Mouse (Mus musculus) limb, embryonic 10.5 days (tissue): ENCODE measurements around the gene Arhgef16. TPM values are rescaled to one million over a fixed set of nuclear protein-coding genes. Genes with fewer than 3 reads are reported as not detected.

ENCODE experiments used
- DNase-seq: peaks from one replicate; pipeline ENCODE4 v3.0.0-alpha.2; 2017; ENCODE audit warnings: low spot score
- H3K27ac ChIP-seq: fragments of 300-500 bp; sonication (generic); 2 replicates; pipeline ENCODE4 v1.5.1; 2016; ENCODE audit warnings: mild to moderate bottlenecking
- H3K27me3 ChIP-seq: fragments of 300-500 bp; sonication (generic); 2 replicates; pipeline ENCODE4 v1.6.1; 2016; ENCODE audit warnings: low read depth, mild to moderate bottlenecking; ENCODE audit not compliant: poor library complexity, severe bottlenecking
- H3K36me3 ChIP-seq: fragments of 300-500 bp; sonication (generic); 2 replicates; pipeline ENCODE4 v1.6.1; 2016; ENCODE audit warnings: mild to moderate bottlenecking, moderate library complexity
- H3K4me1 ChIP-seq: fragments of 300-500 bp; sonication (generic); 2 replicates; pipeline ENCODE4 v1.6.1; 2016
- H3K4me3 ChIP-seq: fragments of 300-500 bp; sonication (generic); 2 replicates; pipeline ENCODE4 v1.5.1; 2016; ENCODE audit warnings: mild to moderate bottlenecking, moderate library complexity
- H3K9me3 ChIP-seq: fragments of 300-500 bp; sonication (generic); replicated peaks from 2 replicates; pipeline ENCODE4 v1.6.1; 2016; ENCODE audit warnings: mild to moderate bottlenecking
- WGBS: fragments of 180-500 bp; shearing (Covaris S2); methylation state at CpG from one replicate; pipeline ENCODE4 v1.1.7; 2016; 5-methylcytosine and 5-hydroxymethylcytosine counted together
- polyA plus RNA-seq: library from polyadenylated mRNA; unstranded; fragments of >200 nt; fragmentation: Nextera tagmentation; extraction: Ambion mirVana; gene quantifications from 2 replicates; pipeline ENCODE4 v1.2.1, GENCODE M21; 2016

The Arhgef16 gene
- polyA plus RNA-seq, 1 experiment from 2014 or later, result 5.3 TPM

- no peaks in the 10 kb centered on the region for H3K9me3 ChIP-seq
- peaks cover 27% of the 10 kb centered on the region for H3K4me1 ChIP-seq
- H3K27ac ChIP-seq, result no peak overlapping the region
- H3K27me3 ChIP-seq, result no peaks in the 10 kb centered on the region
- no peak for DNase-seq
- WGBS, result 88% methylated on average over 11 of the region's 11 CpGs
- H3K4me3 ChIP-seq, result no peak overlapping the region
- H3K36me3 ChIP-seq, result peaks cover 24% of the 10 kb centered on the region
These were observed 12.1 kb upstream of the Arhgef16 start for GRCm38 (mm10) chr4:154313622-154313967.

- 62% methylated on average over 4 of the region's 4 CpGs for WGBS
- no peak for DNase-seq
- Histone ChIP-seq H3K4me1 (peaks cover 27% of the 10 kb centered on the region), H3K36me3 (peaks cover 19% of the 10 kb centered on the region), H3K4me3 (no peak overlapping the region), H3K27me3 (no peaks in the 10 kb centered on the region), H3K9me3 (no peaks in the 10 kb centered on the region), H3K27ac (peak overlapping the region; percentile 70; the same call in 1 of the 2 replicates)
These were observed 11.6 kb upstream of the Arhgef16 start for GRCm38 (mm10) chr4:154312935-154313621.

GRCm38 (mm10) chr4:154312143-154312812, 10.8 kb upstream of the Arhgef16 start:
- WGBS, result 90% methylated on average over 2 of the region's 2 CpGs
- Histone ChIP-seq H3K27ac (peak overlapping the region; percentile 70; the same call in 1 of the 2 replicates), H3K36me3 (peaks cover 11% of the 10 kb centered on the region), H3K9me3 (no peaks in the 10 kb centered on the region), H3K27me3 (no peaks in the 10 kb centered on the region), H3K4me1 (peaks cover 20% of the 10 kb centered on the region), H3K4me3 (no peak overlapping the region)
- DNase-seq, result no peak

- Histone ChIP-seq H3K27ac (no peak overlapping the region), H3K27me3 (no peaks in the 10 kb centered on the region), H3K36me3 (peaks cover 3% of the 10 kb centered on the region), H3K9me3 (no peaks in the 10 kb centered on the region), H3K4me3 (no peak overlapping the region), H3K4me1 (peaks cover 20% of the 10 kb centered on the region)
- 77% methylated on average over 9 of the region's 9 CpGs for WGBS
- no peak for DNase-seq
These were observed 9.2 kb upstream of the Arhgef16 start for GRCm38 (mm10) chr4:154310576-154311262.

- DNase-seq, result no peak
- Histone ChIP-seq H3K27me3 (no peaks in the 10 kb centered on the region), H3K36me3 (no peaks in the 10 kb centered on the region), H3K9me3 (no peaks in the 10 kb centered on the region), H3K27ac (no peak overlapping the region), H3K4me3 (no peak overlapping the region), H3K4me1 (peaks cover 20% of the 10 kb centered on the region)
- WGBS, result 82% methylated on average over 2 of the region's 2 CpGs
These were observed 7.7 kb upstream of the Arhgef16 start for GRCm38 (mm10) chr4:154309131-154309530.

- no peaks in the 10 kb centered on the region for H3K9me3 ChIP-seq
- no peaks in the 10 kb centered on the region for H3K36me3 ChIP-seq
- peak overlapping the region; percentile 72 for H3K27ac ChIP-seq
- H3K27me3 ChIP-seq, result peaks cover 73% of the 10 kb centered on the region
- H3K4me1 ChIP-seq, result peaks cover 42% of the 10 kb centered on the region
- DNase-seq, result peak; percentile 66
- peak overlapping the region; percentile 68 for H3K4me3 ChIP-seq
- under 1% methylated on average over 66 of the region's 66 CpGs for WGBS
These were observed 1.8 kb downstream of the Arhgef16 start for GRCm38 (mm10) chr4:154299541-154300271.

- peaks cover 58% of the 10 kb centered on the region for H3K4me1 ChIP-seq
- no peak overlapping the region; the same call in 1 of the 2 replicates for H3K4me3 ChIP-seq
- H3K36me3 ChIP-seq, result no peaks in the 10 kb centered on the region
- H3K9me3 ChIP-seq, result no peaks in the 10 kb centered on the region
- H3K27me3 ChIP-seq, result peaks cover 70% of the 10 kb centered on the region
- no peak overlapping the region for H3K27ac ChIP-seq
- DNase-seq, result no peak
- WGBS, result 30% methylated on average over 9 of the region's 9 CpGs
These were observed 3.7 kb downstream of the Arhgef16 start for GRCm38 (mm10) chr4:154297761-154298160.

GRCm38 (mm10) chr4:154294262-154294731, 7.2 kb downstream of the Arhgef16 start:
- Histone ChIP-seq H3K27me3 (peaks cover 38% of the 10 kb centered on the region), H3K27ac (peak overlapping the region; percentile 64), H3K4me1 (peaks cover 41% of the 10 kb centered on the region), H3K36me3 (no peaks in the 10 kb centered on the region), H3K4me3 (no peak overlapping the region), H3K9me3 (no peaks in the 10 kb centered on the region)
- 27% methylated on average over 8 of the region's 8 CpGs for WGBS
- peak; percentile 53 for DNase-seq

- no peak for DNase-seq
- peaks cover 32% of the 10 kb centered on the region for H3K27me3 ChIP-seq
- H3K4me3 ChIP-seq, result no peak overlapping the region
- no peaks in the 10 kb centered on the region for H3K9me3 ChIP-seq
- no peaks in the 10 kb centered on the region for H3K36me3 ChIP-seq
- peak overlapping the region; percentile 64 for H3K27ac ChIP-seq
- WGBS, result 53% methylated on average over 4 of the region's 4 CpGs
- H3K4me1 ChIP-seq, result peaks cover 37% of the 10 kb centered on the region
These were observed 7.7 kb downstream of the Arhgef16 start for GRCm38 (mm10) chr4:154293735-154294201.

GRCm38 (mm10) chr4:154283671-154284070, 17.8 kb downstream of the Arhgef16 start:
- Histone ChIP-seq H3K4me1 (peaks cover 35% of the 10 kb centered on the region), H3K36me3 (no peaks in the 10 kb centered on the region), H3K9me3 (no peaks in the 10 kb centered on the region), H3K27ac (no peak overlapping the region), H3K27me3 (no peaks in the 10 kb centered on the region), H3K4me3 (no peak overlapping the region)
- DNase-seq, result no peak
- 85% methylated on average over 7 of the region's 7 CpGs for WGBS

GRCm38 (mm10) chr4:154279481-154279880, 22.0 kb downstream of the Arhgef16 start:
- H3K9me3 ChIP-seq, result no peaks in the 10 kb centered on the region
- DNase-seq, result no peak
- peaks cover 16% of the 10 kb centered on the region for H3K36me3 ChIP-seq
- no peak overlapping the region for H3K27ac ChIP-seq
- WGBS, result 82% methylated on average over 9 of the region's 9 CpGs
- peaks cover 19% of the 10 kb centered on the region for H3K4me1 ChIP-seq
- no peaks in the 10 kb centered on the region for H3K27me3 ChIP-seq
- H3K4me3 ChIP-seq, result no peak overlapping the region

GRCm38 (mm10) chr4:154273000-154273399, 28.5 kb downstream of the Arhgef16 start:
- DNase-seq, result peak; percentile 58
- no peaks in the 10 kb centered on the region for H3K27me3 ChIP-seq
- no peaks in the 10 kb centered on the region for H3K9me3 ChIP-seq
- 62% methylated on average over 3 of the region's 3 CpGs for WGBS
- H3K4me3 ChIP-seq, result no peak overlapping the region
- H3K27ac ChIP-seq, result no peak overlapping the region
- peaks cover 66% of the 10 kb centered on the region for H3K36me3 ChIP-seq
- peaks cover 14% of the 10 kb centered on the region for H3K4me1 ChIP-seq
